In the genomic region with DNA sequence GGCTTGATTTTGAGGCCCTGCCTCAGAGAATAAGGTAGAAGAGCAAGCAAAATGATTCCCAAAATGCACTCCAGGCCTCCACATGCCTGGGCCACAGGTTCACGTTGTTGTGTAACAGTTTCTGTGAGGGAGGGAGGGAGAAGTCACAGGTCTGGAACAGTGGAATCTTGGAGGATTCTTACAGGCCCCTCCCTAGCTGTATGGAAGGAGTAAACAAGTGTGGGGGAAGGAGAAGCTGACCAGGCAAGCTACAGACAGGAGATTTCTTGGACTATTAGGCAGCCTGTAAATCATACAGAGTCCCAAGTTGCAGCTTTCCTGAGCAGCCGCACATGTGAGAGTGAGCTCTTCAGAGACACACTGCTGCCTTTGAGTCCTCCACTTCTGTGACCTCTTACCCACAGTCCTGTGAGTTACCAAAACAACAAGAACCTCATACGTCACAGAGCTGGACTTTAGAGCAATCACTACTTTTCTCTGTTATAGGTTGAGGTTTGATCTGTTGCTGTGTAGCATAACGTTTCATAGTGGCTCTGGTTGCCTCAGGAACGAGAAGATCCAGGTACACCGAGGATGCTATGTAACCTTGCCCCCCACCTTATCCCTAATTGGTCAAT, we compare ENCODE assay signal across 12 mouse cellular contexts. TPM values are rescaled to one million over a fixed set of nuclear protein-coding genes. Genes with fewer than 3 reads are reported as not detected.
DNase-seq lines count a peak whose midpoint lies in the region; ATAC-seq and TF ChIP-seq lines count a peak whose summit lies in the region.
"Had no signal": no experiment of that assay in that cellular context is flagged by ENCODE, and none has a peak within 500 bp of the region (broad histone marks: within the 10 kb centered on the region; RNA-seq: fewer than 3 reads in every experiment).

No protein-coding gene starts in this region.

- no peak for TF ChIP-seq POLR2A in kidney, adult 2 months (IDR thresholded peaks at IDR 0.05; ENCODE audit: low read depth, low read length)

- no peak for TF ChIP-seq CTCF in kidney, adult 2 months (conservative IDR thresholded peaks at IDR 0.05; ENCODE audit: insufficient read depth, insufficient read length, low read depth, low read length)
- TF ChIP-seq CTCF in forebrain, postnatal 0 days (IDR thresholded peaks at IDR 0.05; ENCODE audit: low read depth), result no peak

- no peaks in the 10 kb centered on the region for H3K9me3 ChIP-seq in forebrain, postnatal 0 days (ENCODE audit: low read length)
- H3K9me3 ChIP-seq: heart, embryonic 13.5 days; lung, embryonic 15.5 days had no signal

- H3K36me3 ChIP-seq in kidney, adult 2 months (ENCODE audit: control insufficient read depth, insufficient read depth, low read length), result no peaks in the 10 kb centered on the region
- H3K36me3 ChIP-seq in forebrain, postnatal 0 days (ENCODE audit: insufficient read depth), result no peaks in the 10 kb centered on the region
- H3K36me3 ChIP-seq: heart, embryonic 13.5 days; lung, embryonic 15.5 days had no signal

- no peaks in the 10 kb centered on the region for H3K27me3 ChIP-seq in kidney, adult 2 months (replicated peaks; ENCODE audit: control insufficient read depth, insufficient read depth, low read length)
- no peaks in the 10 kb centered on the region for H3K27me3 ChIP-seq in forebrain, postnatal 0 days (ENCODE audit: insufficient read depth, low read length)
- H3K27me3 ChIP-seq: heart, embryonic 13.5 days; lung, embryonic 15.5 days had no signal

- H3K4me2 ChIP-seq in forebrain, postnatal 0 days (ENCODE audit: low read depth), result no peak overlapping the region
- H3K4me2 ChIP-seq: heart, embryonic 13.5 days; lung, embryonic 15.5 days had no signal

- peaks cover 5% of the 10 kb centered on the region; the same call in 1 of the 2 replicates for H3K4me1 ChIP-seq in brown adipose tissue, adult 24 weeks (ENCODE audit: control insufficient read depth, insufficient read depth, insufficient read length, low read length)
- peaks cover 13% of the 10 kb centered on the region for H3K4me1 ChIP-seq in kidney, adult 2 months (ENCODE audit: control insufficient read depth, insufficient read depth, low read length)
- no peaks in the 10 kb centered on the region for H3K4me1 ChIP-seq in forebrain, postnatal 0 days (ENCODE audit: insufficient read depth)

- no peak for ATAC-seq in forebrain, postnatal 0 days

- WGBS in kidney, adult 2 months, result 41% methylated on average over 6 of the region's 6 CpGs
- WGBS in forebrain, postnatal 0 days, result 89% methylated on average over 6 of the region's 6 CpGs

- H3K27ac ChIP-seq in brown adipose tissue, adult 24 weeks (replicated peaks; ENCODE audit: low read depth, low read length), result peak overlapping the region; percentile 74
- H3K27ac ChIP-seq in kidney, adult 2 months (ENCODE audit: insufficient read depth, low read depth, low read length), result peak overlapping the region; percentile 87
- no peak overlapping the region for H3K27ac ChIP-seq in forebrain, postnatal 0 days (ENCODE audit: low read depth, low read length)
- H3K27ac ChIP-seq: heart, embryonic 13.5 days; lung, embryonic 15.5 days had no signal

- H3K9ac ChIP-seq in forebrain, postnatal 0 days, result no peak overlapping the region
- H3K9ac ChIP-seq: heart, embryonic 13.5 days; lung, embryonic 15.5 days had no signal

- H3K4me3 ChIP-seq in brown adipose tissue, adult 24 weeks (ENCODE audit: insufficient read depth, low read depth, low read length), result no peak overlapping the region
- no peak overlapping the region for H3K4me3 ChIP-seq in kidney, adult 2 months (ENCODE audit: insufficient read depth, low read depth, low read length)
- H3K4me3 ChIP-seq in forebrain, postnatal 0 days (ENCODE audit: low read depth, low read length), result no peak overlapping the region
- H3K4me3 ChIP-seq: heart, embryonic 13.5 days; lung, embryonic 15.5 days had no signal

- peak; percentile 57 to 73 for DNase-seq in lung, adult 18-20 months
- no peak for DNase-seq in lung, postnatal 14 days
- DNase-seq in kidney, adult 2 months, result peak; percentile 72
- DNase-seq in lung, postnatal 10 days, result peak; percentile 29
- no peak for DNase-seq in cerebellum, adult 8-10 months
- DNase-seq in forebrain, postnatal 0 days, result no peak
- DNase-seq in cerebellum, postnatal 10 days, result no peak
- DNase-seq: cerebellum, adult 9-10 months; midbrain, embryonic 14.5 days had no signal

RNA-seq across cellular contexts. Expression of a gene that starts 14.8 kb away (rescaled TPM):
- polyA plus RNA-seq in brown adipose tissue, adult 24 weeks (2012; ENCODE audit: insufficient read depth, insufficient read length, missing spikeins), result 68.3 and 68.5 TPM in 2 replicates
- 67.8 and 70.6 TPM in 2 replicates for polyA plus RNA-seq in kidney, adult 2 months (2012; rRNA removed)
- 45.2 and 59.0 TPM in 2 replicates for total RNA-seq in forebrain, postnatal 0 days (2014; rRNA removed)
- 7.1 and 9.5 TPM in 2 replicates for polyA plus RNA-seq in forebrain, postnatal 0 days (2015; fragmentation: Nextera tagmentation; extraction: Ambion mirVana)

Comparison
In these comparisons a context has a peak if more than half of its experiments do, and no peak if none do; other contexts are left out.
1. DNase-seq: peak in lung, adult 18-20 months (2 of 2), kidney, adult 2 months (single experiment) and lung, postnatal 10 days (single experiment); none in lung, postnatal 14 days (single experiment), cerebellum, adult 8-10 months (single experiment), forebrain, postnatal 0 days (single experiment) and cerebellum, postnatal 10 days (0 of 2).